Mouse (Mus musculus) lung, postnatal 36 days (tissue): ENCODE measurements around the gene Adgra1.

Source experiments
- DNase-seq: peaks from one replicate; pipeline ENCODE4 v3.0.0; 2022; ENCODE audit warnings: mixed read lengths

Gene Adgra1

DNA sequence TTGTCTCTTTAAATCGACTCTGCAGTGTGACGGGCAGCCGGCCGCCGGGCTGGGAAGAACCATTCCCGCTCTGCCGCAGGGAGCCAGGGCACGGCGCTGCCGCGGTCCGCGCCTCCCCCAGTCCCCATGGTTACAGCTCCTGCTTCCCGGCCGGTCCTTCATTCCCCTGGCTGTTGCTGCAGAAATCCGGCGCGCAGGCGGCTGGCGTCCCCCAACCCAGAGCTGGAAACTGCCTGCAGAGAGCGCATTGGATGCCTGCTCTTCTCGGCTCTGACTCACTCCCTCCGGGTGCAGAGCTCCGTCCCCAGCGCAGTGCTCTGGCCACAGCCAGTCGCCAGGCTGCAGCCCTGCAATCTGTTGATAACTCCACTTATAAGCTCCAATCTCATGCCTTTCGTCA, at the start of gene Adgra1:
Gene Adgra1 (plus strand): TSS at position 139 of the 400 bp plus-strand sequence.
- peak; percentile 3 for DNase-seq

DNA sequence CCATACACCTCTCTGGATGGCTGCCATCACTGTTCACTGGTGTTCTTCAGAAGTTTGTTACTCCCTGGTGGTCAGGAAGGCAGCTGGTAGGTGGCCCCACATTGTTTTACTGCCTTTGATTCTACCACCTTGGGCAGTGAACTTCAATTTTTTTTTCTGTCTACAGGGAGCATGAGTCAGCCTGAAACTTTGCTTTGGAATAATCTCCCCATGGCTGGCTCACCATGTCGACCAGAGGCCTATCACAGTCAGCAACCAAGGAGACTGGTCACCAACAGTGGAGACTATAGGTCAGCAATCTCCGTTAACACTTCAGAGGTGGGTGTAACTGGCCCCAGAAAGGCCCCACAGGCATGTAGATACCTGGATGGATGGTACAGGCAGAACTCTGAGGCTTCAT, 46.6 kb upstream of the Adgra1 start:
- DNase-seq, result no peak

DNA sequence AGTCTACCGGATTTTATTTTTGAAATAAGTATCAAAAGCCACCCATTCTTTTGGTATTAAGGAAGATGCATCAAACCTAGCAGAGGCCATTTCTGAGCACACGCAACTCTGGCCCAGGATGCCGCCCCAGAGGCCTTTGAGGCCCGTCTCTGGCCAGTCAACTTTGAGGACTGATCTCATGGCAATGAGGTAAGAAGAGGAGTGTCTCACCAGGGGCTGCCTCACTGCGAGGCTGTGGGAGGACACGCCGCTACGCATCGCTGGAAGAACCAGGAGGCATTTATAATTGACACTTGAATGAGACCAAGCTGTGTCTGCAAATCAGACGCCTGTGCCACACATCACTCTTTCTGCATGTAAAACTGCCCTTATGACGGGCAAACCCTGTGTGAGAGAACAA, 45.0 kb upstream of the Adgra1 start:
- DNase-seq, result no peak

DNA sequence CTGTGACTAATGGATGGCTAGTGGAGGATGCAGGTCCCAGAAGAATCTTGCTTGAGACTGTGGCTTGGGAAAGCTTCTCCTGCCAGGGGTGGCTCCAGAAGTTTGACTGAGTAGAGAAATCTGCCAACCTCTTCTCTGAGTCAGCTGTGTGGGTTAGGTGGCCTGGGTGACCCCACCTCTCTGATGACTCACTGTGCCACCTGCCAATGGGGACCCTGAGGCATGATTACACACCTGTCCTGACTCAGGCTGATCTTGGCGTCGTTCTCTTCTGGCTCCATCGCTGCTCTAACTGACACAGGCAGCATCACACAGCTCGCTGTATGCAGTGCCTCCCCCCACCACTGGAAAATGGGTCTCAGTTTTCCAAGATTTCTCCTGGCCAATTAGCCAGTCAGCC, 44.3 kb upstream of the Adgra1 start:
- DNase-seq, result no peak

DNA sequence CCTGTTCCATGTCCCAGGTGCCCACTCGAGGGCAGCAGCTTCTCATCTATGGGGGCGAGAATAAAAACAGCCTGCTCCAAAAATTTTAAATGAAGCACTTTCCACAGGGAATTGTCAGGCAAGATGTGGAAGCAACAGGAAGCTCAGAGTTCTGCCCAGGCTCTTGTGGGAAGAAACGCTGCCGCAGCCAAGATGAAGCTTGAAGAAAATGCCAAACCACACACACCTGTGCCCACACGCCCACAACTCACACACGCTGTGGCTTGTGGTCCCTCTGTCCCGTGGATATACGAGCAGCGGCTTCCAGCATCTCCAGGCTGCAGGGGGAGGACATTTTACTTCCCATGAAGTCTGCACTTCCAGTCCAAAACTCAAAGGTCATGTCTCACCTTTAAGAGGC, 42.4 kb upstream of the Adgra1 start:
- no peak for DNase-seq

DNA sequence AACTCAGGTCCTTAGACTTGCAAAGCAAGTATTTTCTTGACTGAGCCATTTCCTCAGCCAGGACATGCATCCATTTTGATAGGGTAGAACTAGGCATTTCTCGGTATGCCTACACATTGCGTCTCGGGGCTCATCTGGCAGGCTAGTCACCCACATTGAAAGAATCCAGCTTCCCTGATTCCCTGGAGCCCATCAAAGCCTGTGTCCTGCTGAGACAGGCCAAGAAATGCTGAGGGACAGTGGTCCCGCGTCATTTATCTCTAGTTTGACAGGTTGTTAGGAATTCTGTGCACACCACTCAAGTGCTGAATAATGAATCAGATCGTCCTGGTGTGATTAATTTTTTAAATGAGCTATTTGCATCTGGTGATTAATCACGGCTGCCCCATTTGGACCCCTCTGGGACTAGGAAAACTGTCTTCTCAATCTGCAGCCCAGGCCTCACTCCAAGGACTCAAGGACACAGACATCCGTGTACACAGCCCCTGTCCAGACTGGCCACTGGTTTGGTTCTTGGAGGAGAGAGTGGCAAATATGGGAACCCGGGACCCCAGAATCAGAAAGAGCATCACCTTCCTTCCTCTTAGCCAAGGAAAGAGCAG, 38.9 kb upstream of the Adgra1 start:
- no peak for DNase-seq

DNA sequence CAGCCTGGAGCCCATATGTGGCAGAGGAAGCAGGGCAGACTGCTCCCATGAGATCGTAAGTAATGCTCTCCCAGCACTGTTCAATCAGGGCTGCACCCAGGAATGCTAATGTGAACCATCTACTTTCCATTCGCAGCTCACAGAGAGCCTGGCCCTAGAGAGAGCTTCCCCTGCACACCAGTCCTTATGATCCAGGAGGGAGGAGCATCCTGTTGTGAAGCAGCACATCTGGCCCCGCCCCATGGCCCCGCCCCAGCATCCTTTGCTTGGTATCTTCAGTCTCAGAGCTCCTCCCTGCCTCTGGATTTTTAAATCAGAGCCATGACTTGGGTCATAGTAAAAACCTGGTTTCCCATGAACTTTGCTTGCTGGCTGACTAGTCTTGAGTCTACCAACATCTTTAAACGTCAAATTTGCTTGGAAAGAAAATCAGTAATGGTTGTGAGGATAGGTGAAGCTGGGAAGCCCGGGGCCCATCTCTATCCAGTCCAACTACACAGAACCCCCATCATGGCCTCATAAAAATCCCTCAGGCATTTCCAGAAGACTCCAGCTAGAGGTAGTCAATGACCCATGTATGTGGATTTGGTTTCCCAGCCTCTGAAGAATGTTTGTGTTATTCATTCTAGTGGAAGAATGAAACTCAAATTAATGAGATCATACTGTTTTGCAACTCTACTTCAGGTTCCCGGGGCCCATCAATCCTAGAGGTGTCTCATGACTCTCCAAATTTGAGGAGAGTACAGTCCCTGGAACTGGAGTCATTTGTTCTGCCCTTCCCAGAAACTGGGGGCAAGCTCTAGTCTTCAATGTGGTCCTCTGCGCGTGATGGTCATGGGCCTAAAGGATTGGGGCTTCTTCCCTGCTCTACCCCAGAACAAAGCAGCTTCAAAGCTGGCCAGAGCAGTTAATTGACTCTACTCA, 36.5 kb upstream of the Adgra1 start:
- no peak for DNase-seq

DNA sequence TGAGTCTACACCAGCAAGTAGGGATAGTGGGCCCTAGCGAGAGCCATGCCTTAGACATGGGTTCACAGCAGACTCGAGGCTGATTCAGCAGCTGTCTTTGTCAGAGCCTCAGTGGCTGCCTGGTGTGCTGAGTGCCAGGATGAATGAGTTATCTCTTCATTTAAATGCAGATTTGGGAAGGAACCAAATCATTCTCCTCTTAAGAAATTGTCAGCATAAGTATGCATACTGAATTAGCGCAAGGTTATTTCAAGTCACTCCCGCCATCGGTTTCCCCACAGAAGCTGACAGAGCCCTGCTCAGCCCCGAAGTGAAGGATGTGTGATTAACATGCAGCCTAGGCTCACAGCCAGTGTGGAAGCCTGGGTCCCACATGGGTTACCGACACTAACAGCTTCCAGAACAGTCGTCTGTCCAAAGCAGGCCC, 27.8 kb upstream of the Adgra1 start:
- no peak for DNase-seq

DNA sequence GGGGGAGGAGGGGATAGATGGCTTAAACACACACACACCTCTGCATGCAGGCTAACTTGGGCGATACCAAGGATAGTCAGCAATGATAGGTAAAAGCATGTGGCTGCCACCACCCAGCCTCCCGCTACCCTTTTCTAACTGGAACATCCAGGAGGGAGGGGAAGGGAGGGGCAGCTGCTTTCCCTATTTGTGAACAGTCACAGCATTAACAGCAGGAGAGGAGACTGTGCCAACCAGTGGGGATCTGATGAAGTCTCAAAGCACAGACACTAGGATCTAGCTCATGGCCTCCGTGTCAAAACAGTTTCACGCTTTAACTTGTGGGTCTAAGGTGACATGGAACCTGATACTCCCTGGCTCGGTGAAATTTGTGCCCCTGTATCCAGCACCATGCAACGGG, 23.9 kb upstream of the Adgra1 start:
- DNase-seq, result no peak

DNA sequence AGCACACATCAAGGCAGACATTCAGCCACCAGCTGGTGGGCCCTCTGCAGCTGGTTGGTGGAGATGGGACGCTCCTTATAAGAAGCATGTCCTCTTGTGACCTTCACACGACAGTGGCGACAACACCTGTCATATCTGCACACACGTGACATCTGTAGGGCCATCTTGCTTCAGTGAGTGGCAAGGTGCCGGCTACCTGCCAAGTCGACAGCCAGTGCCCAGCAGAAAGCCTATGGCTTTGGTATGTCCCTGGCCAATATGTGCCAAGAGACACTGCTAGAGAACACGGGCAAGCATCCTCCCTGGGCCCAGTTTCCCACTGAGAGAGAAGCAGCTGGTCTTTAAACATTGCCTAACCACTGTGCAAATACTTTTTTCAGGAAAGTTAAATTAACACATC, 22.3 kb upstream of the Adgra1 start:
- no peak for DNase-seq

DNA sequence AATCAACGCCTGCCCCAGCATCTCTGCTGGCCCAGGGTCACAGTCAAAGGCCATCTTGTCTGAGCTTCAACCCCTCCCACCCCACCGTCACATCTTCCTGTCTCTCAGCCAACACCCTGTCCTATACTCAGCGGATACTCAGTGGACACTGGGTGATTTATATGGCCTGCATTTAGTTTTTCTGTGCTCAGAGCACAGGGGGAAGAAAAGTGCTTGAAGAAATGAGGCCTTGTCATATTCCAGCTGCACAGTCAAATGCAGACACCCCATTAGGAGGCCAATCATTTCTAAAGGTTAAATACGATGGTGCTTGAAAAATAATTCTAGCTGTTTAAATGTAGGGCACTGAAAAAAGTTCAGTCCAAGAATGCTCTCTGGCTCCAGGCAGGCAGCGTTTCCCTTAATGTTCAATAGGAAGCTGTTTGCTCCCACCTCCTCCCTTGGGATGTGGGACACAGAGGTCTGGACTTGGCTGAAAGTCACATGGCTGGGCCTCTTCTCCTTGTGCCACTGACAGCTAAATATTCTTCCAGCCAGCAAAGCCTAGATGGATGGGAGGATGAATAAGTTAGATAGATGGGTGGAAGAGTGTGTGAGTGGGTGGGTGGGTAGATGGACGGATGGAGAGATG, 20.3 kb upstream of the Adgra1 start:
- peak; percentile 16 for DNase-seq

DNA sequence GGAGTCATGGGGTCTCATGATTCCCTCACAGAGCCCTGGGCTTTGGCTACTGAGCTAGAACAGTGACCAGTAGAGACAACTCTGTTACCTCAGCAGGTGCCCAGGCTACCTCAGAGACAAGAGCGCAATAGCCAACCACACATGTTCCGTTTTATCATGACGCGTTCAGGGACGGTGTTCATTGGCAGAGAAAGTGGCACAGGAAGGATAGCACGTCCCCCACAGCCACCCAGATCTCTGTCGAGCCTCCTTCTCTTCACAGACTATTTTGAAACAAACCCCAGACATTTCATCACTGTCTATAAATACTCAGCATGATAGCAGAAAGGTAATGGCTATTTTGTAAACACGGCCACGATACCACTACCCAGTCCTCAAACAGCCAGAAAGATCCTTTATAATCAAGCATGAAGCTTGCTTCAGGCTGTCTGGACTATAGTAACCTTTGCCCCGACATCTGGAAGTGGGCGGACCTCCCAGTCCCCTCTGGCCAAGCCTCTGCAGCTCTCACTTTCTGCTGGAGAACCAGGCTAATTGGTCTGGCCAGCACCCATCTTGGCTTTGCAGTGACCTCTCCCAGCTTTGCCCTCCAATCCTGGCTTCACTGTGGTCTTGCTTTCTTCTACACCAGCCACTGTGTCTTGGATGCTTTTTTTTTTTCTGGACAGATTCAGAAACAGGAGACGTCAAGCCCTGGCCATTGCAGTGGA, 11.5 kb upstream of the Adgra1 start:
- DNase-seq, result peak; percentile 5

DNA sequence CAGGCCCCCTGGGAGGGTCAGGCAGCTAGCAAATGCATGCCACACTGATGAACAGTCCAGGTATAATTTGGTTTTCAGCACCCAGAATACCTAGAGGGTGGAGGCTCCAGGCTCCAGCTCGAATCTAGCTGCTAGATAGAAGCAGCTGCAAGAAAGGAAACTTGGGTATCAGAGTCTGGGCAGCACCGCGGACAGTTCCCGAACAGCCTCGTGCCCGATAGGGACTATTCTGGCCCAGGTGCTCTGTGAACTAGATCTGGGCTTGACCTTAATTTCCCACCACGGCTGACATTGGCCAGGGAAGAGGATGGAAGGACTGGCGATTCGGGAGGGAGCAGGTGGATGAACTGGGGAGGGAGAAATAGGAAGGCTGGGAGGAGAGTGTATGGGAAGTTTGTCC, 6.3 kb upstream of the Adgra1 start:
- DNase-seq, result no peak

DNA sequence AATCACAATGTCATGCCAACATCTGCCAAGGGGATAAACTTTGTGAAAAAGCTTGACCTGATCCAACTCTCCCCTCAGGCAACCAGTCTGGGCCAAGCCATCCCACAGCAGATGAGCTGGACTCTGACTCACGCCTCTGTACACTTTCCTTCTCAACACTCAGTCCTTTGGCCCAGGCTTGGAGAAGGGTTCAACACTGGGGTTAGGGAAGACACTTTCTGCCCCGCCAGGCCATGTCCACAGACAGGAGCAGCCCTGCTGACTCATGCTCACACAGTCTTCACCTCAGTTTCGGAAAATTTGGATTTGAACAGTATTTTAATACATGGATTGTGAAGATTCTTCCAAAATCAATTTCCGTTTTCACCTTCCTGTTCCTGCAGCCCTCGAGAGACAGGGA, 442 bp upstream of the Adgra1 start:
- no peak for DNase-seq

DNA sequence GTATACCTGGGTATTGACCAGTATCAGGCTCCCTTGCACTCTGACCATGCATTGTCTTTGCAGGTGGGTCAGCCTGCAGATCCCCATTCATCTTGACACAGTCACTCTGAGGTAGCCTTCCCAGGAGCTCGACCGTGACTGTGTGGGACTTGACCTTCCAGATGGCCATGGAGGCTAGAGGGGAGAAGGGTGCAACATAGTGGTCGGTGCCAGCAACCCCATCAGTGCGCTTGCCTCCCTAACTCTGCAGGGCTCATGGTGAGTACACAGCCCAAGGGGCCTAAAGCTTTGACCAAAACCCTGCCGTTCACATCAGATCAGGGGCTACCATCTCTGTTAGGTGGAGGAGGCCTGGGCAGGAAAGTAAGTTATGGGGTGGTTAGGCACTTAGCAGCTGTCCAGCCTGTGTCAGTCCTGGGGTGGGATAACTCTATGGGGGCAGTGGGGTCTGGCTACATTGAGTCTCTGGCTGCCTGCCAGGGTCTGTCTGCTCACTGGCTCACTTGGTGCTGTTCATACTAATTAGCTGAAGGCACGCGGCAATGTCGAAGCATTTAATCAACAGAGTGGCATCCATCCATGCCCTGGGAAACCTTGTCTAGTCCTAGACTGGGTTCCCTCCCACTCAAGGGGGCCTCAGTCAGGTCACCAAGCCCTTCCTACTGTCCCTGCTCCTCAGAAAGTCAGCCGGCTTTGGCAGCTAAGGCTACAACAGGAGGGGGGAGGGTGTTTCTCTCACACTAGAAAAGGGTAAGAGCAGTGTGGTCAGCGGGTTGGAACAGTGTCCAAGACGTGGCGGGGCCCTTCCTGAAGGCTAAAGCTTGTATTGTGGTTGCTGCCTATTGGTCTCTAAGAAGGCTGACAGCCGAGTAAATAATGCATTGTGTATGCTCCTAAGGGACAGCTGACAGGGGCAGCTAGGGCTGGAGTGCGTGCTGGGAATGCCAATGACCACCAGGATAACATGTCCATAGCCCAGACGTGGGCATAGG, 1.5 kb downstream of the Adgra1 start:
- no peak for DNase-seq

DNA sequence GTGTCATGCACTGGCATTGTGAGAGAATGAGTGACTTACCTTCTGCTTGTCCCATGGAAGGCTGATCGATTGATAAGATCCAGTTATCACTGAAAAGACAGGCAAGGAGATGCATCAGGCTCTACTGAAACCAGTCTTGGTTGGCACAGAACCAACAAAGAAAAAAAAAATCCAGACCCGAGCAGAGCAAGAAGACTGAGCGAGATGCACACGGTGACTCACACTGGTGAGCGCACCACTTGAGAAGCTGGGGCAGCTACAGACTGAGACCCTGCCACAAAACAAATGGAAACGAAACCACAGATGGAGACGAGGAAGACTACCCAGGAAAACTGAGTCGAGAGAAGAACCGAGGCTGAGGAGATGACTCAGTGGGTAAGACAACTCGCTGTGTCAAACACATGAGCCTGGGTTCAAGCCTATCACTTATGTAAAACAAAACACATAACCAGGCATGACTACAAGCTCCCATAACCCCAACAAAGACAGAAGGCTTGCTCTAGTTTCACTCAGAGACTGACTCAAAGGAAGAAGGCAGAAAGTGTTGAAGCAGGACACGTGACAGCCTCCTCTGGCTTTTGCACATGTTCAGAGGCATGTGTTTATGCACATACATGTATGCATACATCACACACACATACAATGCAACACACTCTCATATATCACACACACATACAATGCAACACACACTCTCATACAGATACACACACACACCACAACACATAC, 6.6 kb downstream of the Adgra1 start:
- no peak for DNase-seq

DNA sequence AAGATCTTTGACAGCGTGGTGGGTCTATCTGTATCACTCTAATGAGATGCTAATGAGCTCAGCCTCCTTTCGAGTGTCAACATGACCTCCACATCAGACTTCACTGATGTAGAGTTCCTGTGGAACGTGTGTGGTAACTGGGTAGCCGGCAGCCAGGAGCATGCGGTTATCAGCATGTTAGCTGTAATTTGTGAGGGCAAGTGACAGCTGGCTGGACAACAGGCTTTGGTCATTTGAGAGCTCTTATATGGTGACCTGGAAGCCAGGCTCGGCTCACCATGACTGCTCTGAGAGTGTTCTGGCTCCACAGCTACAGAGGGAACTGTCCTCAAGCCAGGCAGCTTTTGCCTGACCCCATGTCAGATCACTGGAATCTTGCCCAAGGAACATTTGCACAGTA, 8.4 kb downstream of the Adgra1 start:
- DNase-seq, result no peak

DNA sequence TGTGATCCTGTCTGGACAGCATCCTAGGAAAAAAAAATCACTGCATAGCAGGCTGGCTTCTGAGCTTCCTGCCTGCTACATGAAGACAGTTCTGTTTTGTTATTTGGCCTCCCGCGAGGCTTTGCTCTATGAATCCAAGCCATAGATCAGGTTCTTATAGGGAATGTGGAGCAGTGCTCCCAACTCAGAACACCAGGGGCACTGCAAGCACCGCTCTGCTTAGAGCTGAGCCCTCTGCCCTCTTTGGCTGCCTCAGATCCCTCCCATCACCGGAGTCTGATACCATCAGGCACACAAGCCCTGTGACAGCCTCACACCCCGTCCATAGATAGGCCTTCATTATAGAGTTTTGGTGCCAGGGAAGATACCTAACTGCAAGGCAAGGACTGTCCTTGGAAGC, 9.2 kb downstream of the Adgra1 start:
- no peak for DNase-seq

DNA sequence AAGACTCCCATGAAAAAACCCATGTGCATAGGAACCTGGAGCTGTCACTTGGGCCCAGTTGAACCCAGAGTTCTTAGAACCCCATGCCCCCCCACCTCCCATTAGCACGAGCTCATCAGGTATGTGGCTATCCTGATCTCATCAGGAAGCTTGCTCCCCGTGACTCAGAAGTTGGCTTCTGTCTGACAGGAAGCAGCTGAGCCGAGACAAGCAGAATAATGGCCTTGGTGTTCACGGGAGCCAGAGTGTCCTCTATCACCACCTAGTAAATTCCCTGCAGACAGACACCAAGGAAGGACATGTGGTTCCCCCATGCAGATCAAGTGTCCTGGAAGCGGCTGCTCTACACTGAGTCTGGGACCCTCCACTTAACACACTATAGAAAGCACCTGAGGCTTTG, 9.8 kb downstream of the Adgra1 start:
- no peak for DNase-seq

DNA sequence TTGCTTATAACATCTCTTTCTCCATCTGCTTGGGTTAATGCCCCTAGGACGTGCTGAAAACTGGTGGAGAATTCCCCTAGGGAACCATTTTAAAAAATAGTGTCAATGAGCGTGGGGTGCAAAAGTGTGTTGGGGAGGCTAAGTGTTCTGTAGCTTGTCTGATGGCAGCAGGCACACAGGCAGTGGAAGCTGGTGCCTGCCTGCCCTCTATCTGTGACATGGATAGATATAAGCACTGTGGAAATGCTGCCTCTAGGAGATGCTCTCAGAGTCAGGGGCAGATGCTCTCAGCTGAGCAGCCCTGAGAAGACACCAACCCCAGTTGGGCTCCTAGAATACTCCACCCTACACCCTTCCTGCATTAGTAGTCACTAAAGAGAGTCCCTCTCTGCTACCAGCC, 11.1 kb downstream of the Adgra1 start:
- no peak for DNase-seq

DNA sequence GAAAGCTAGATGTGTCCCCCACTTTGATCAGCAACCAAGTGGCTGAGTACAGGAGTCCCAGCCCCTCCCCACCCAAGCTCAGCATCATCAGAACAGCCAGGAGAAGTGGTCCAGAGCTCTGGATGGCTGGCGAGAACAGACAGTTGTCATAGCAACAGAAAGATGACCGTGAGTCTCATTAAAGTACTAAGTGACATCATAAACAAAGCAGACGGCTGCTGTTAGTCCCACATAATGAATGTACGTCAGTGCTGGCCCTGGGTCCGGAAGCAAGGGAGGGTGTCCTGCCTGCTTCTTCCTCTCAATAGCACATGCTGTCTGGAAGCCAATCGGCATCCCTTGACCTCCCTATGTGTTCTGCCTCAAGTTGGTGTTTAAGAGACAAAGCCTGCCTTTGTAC, 16.2 kb downstream of the Adgra1 start:
- no peak for DNase-seq
